Mouse (Mus musculus) left cerebral cortex, postnatal 4 days (tissue): ENCODE results near the gene Cfap69. TPM values are rescaled to one million over a fixed set of nuclear protein-coding genes. Genes with fewer than 3 reads are reported as not detected.
A peak's percentile ranks its signal among the peaks of the same experiment; 100 is the strongest.
"Not testable (repeated sequence)": the region's sequence is repeated elsewhere in the genome, so short reads cannot be mapped to it uniquely, and the experiment has no call there.

Experiments
- DNase-seq: peaks from one replicate; pipeline ENCODE4 v3.0.0-alpha.2; 2022
- intact Hi-C: fragments of 180-260 bp; cut with DNase I; formaldehyde crosslinking; loops from one replicate; pipeline ENCODE4 v1.15.1; 2025
- total RNA-seq, 2 experiments: library from RNA; stranded (reverse); gene quantifications; 2 replicates each; pipeline ENCODE4 v1.2.3; 2021

The Cfap69 gene
- 10 to 100 TPM; 13.8 to 20.1 TPM for total RNA-seq

DNA sequence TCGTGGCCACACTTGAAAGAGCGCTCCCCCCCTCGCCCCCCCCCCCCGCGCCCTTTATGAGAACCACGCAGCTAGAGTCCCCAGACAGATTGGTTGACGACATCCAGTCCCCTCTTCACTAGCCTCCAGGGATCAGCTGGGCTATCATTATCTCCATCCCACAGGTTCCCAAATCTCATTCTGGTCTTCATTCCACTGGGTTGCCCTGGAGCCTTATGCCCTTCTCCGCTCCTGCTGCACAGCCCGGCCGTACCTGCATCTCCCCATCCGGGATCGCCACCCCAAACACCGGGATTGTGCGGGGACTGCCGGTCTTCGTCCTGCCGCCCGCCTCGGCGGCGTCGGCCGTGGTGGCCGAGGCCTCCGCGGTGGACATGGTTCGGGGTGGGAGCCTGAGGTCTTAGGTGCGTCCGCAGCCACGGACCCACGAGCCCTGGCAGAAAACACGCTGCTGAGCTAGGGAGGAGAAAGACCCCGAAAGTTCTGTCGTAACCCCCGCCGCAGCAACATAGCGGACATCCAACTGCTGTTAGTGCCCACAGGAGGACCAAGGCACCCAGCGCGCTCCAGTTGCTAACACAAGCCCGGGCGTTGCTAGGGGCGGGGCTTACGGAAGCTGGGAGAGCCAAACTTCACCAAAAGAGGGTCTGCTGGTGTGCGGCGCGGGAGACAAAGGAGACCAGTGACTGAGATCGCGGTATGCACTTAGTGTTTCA, at the start of gene Cfap69:
TSS of gene Cfap69 (minus strand) at position 585 of the 716 bp plus-strand sequence.
- intact Hi-C loops = no loop called here
- peak; percentile 92 for DNase-seq

DNA sequence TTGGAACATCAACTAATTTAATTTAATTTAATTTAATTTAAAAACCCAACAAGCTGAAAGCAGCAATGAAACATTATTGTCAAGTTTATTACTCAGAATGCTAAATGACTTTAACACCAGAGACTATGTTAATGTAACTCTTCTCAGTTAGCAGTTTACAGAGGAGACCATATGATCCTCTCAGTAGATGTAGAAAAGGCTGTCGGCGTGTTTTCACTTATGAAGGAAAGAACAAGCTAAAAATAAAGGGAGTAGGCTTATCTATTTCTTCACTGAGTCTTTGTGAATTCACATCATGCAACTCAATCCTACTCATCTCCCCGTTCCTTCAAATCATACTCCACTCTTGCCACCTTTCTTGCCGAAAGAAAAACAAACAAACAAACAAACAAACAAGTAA, 47.0 kb upstream of the Cfap69 start:
- no peak for DNase-seq
- intact Hi-C loops = no loop called here

DNA sequence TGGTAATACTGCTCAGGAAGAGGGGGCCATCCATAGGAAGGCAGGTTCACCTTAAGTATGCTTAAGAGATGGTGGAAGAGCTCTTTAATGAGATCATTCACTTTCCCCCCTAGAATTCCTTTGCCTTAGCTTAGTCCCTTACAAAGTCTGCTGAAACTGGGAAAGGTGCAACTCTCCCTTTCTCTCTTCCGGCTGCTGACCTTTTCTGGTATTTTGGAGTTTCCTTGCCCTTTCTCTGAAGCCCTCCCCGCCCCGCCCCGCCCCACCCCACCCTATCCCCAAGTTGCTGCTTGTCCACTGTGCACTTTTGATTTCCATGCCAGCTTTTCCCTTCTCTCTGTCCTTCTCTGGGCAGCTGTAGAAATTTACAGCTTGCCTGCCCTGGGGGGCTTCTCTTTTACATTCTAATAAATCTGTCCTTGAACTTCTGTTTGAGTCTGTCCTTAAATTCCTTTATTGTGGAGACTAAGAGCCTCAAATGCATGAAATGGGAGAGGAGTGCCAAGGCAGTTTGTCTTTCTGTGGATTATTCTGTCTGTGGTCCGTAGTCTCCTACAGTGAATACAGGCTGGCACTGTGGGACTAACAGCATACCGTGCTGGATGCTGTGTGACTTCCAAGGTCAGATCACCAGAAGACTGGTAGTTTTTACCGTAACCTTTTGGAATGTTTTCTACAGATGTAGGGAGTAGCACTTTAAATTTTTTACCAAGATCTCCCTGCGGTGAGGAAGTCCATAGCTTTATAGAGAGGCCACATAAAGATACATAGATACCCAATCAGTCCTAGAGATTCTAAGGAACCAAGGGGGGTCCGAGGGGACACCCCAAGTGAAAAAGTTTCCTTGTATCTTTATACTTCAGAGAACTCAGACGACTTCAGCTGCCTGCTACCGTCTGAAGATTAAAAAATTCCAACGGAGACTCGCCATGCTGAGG, 43.6 kb upstream of the Cfap69 start:
- intact Hi-C loops = no loop called here
- DNase-seq = no peak

DNA sequence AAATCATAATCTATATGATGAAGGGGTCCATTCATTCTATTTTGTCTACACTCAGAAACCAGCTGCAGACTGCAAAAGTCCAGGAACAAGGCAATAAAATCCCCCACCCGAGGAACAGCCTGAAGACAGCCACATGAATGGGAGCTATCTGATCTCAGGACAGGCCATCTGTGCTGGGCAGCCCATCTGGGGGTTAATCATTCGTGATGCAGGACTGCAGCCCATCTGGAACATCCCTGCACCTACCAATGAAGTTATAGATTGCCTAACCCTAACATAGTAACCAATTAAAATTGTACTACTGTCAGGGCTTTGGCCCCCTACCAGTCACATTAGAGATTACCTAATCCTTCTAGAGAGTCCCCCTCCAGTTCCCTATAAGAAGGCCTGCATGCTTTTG, 41.0 kb upstream of the Cfap69 start:
- intact Hi-C loops = no loop called here

DNA sequence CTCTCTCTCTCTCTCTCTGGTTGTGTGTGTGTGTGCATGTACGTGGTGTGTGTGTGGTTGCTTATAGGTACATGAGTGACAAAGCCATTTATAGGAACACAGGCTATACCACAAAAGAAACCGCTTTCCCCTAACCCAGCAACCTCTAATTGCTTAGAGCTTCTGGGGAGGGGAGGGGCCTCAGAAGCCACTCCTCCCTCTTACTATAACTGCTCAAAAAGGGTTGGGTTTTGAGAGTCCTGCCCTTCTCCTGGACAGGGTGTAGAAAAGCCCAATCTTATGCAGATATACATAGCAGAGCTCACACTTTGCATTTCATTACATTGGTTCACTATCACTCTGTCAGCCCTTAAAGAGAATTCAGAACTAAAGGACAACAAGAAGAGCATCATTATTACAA, 36.3 kb upstream of the Cfap69 start:
- intact Hi-C loops = no loop called here
- no peak for DNase-seq

More for the DNA sequence above, 41.0 kb upstream of the Cfap69 start:
- no peak for DNase-seq

DNA sequence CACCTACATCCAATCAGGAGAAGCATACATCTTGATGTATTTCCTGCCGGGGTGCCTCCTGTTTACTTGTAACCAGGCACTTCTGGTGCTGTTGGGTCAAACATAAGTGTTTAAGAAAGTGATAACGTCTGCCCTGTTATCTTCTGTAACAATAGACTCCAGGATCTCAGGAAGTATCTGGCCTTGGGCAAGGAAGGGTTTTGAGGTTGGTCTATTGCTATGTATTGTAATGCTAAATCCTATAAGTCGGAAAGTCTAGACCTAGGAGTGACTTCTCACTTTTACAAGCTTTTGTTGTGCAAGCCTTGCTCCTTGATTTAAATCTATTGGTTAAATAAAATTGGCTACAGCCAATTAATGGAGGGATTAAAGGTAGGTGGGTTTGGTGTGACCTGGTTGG, 34.8 kb upstream of the Cfap69 start:
- no peak for DNase-seq
- intact Hi-C loops = no loop called here

DNA sequence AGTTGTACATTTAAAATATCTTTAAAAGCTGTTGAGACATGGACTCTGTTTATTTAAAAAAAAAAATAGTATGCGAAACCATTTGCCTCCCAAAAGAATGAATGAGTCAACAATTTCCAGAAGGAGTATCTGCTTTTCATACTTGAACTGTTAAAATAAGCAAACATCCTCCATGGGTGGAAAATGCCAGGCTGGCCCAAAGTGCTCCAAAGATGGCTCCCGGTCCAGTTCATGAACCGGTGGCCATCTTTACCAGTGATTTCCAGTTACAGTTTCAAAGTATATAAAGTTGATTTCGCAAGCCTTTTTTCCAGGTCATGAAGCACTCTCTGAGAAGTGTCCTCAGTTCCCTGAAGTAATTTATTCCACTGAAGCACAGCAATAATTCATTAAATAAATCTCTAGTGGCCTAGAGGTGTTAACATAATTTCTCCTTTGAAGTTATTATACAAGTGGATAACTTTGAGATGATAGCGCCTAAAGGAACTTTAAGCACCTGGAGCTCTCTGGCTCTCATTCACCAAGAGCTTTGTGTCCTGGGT, 31.4 kb upstream of the Cfap69 start:
- intact Hi-C loops = no loop called here
- no peak for DNase-seq

DNA sequence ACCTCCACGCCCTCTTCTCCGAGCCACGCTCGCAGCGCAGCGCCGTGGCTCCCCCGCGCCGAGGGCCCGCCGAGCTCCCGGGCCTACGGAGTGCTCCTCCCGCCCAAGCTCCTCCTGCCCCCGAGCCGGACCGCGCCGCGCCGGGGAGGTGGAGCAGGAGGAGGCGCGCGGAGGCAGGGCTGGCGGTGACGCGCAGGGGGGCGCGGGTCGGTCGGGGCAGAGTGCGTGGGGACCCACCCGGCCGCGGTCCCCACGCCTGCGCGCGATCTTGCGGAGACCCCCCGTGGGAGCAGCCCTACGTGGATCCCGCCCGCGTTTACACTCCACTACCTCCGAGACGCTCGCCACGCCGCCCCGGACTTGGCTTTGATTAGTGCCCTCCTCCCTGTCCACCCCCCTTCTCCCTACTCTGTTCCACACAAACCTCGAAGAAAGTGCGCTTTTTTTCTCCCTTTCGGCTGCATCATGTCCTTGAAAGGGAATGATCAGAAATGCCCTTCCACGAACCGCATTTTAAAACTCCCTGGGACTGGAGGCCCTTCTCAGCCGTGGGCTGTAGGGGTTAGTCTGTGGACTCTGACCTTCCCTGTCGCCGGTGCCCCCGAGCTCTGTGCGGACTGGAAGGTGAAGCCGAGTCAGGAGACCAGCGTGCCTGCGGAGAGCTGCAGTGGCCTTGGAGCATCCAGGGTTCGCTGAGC, 30.1 kb upstream of the Cfap69 start, which contains the start of gene Steap2:
TSS of gene Steap2 (minus strand) at position 623 of the 698 bp plus-strand sequence.
- intact Hi-C loops = no loop called here
- DNase-seq = peak; percentile 37

DNA sequence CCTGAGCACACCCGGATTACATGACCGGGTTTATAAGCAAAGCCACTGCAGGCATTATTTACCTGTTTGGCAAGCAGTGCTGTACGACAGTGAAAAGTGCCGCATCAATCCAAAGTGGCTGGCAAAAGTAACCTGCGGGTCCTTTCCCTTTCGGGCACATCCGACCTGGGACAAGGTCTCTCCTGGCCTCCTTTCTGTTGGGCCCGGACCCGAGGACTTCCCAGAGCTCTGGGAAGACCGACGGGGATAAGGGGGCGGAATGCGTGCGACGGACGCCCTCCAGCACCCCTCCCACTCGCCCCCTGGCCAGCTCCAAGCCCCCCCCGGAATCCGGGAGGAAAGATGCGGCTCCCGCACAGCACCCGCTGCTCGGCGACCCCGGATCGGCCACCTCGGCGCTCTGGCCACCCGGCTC, 29.5 kb upstream of the Cfap69 start:
- no peak for DNase-seq
- intact Hi-C loops = no loop called here

DNA sequence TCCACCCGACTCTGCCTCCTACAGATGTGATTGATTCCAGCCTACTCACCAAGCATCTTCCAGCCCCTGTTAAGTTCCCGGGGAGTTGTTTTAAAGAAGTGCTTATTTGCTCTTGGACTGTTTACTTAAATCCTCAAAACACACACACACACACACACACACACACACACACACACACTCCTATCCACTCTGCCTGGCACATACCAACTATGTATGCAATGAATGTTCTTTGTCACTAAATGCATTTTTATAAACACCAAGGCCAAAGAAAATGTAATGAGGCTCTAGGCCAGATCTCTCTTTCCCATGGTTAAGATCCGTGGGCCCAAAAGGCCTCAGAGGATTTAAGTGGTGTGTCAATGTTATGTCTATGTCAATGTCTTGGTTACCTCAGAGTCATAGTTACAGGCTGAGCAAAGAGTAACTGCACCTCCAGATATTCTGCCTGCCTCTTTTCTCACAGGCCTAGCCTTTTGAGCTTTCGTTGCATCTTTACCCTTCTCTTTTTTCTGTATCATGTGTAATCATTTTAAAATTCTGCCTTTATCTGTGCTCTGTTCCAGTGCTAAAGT, 28.2 kb upstream of the Cfap69 start:
- intact Hi-C loops = no loop called here
- no peak for DNase-seq

DNA sequence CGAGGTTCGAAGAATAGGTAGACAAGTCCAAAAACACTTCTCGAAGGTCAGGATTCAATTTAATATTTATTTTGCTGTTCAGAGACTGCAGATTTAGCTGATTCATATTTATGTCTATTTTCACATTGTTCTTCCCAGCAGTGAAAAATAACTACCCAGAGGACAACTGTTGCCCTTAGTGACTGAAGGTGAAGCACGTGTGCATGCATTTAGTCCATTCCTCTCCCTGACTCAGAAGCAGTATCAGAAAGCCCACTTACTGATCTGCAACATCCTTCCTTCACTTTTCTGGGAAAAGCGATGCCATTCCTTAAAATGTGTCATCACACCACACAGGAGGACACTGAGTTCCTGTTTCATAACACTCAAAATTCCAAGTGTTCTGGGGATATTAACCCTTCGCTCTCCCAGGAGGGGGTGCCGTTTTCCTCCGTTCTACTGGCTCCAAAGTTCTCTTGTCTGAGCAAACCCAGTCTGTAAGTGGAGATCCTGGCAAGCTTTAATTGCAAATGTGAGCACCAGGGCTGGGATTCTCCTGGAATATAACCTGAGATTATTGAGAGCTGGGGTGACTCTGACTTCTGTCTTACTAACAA, 25.0 kb upstream of the Cfap69 start:
- DNase-seq = no peak
- intact Hi-C loops = no loop called here

DNA sequence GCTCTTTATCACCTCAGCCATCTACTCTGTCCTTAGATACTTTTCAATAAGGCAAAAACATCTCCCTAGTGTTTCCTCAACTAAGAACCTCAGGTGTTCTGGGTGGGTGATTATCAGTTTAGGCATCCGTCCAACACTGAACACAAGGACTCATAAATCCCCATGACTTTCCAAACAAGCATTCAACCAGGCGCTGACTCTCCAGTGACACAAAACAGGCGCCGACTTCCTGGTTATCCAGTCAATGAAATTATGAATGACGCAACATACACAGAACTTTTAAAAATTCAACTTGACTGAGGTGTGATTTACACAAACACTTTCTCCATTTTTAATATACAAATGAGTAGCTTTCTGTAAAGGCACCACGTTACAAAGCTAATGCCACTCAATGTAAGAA, 24.2 kb upstream of the Cfap69 start:
- DNase-seq = no peak
- intact Hi-C loops = no loop called here

DNA sequence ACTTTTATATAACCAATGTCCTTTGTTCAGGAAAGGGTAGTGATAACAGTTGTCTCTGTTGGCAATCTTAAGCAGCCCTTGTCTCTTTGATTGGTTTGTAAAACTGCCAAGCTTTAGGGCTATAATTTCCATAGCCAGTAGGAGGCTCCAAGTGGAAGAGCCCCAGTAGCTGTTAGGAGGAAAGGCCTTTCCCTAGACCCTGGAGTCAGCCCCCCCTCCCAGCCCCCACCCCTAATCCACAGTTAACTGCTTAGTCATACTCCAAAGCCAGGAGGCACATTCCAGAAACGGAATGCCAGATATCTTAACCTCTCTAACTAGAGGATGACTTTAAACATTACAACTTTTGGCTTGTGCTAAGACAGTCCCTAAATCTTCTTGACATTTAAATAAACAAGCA, 22.9 kb upstream of the Cfap69 start:
- intact Hi-C loops = no loop called here
- DNase-seq = no peak

DNA sequence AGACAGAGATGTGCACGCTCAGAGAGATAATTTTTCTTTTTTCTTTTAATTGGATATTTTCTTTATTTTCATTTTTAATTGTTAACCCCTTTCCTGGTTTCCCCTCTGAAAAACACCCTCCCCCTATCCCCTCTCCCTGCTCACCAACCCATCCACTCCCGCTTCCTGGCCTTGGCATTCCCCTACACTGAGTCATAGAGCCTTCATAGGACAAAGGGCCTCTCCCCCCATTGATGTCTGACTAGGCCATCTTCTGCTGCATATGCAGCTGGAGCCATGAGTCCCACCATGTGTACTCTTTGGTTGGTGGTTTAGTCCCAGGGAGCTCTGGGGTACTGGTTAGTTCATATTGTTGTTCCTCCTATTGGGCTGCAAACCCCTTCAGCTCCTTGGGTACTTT, 20.9 kb upstream of the Cfap69 start:
- DNase-seq, intact Hi-C loops: not testable (repeated sequence)

DNA sequence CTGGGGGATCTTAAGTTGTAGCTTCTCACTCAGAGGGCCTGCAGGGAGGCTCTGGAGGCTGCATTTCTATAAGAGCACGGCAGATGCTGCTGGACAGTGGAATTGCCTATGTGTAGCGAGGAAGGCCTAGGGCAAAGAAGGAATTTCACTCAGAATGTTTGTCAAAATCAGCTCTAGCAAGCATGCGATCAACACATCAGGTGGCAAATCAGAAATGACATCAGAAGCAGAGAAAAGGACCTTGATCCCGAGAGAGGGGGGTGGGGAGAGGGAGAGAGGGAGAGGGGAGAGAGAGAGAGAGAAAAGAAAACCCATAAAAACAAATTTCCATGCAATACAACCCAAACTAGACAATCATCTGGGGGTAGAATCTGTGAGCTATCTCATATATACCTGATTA, 19.3 kb upstream of the Cfap69 start:
- no peak for DNase-seq
- intact Hi-C loops = no loop called here

DNA sequence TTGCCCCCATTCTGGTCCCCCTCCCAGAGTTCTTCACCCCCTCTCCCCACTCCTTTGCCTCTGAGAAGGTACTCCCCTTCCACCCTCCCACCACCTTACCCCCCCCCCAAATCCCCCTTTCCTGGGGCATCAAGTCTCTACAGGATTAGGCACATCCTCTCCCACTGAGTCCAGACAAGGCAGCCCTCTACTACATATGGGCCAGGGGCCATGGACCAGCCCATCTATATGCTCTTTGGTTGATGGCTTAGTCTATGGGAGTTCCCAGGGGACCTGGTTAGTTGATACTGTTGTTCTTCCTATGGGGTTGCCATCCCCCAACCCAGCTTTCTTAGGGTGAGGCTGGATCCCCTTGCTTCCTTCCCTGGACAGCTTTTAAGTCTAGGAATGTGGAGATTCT, 15.4 kb upstream of the Cfap69 start:
- intact Hi-C loops = no loop called here
- DNase-seq = no peak

DNA sequence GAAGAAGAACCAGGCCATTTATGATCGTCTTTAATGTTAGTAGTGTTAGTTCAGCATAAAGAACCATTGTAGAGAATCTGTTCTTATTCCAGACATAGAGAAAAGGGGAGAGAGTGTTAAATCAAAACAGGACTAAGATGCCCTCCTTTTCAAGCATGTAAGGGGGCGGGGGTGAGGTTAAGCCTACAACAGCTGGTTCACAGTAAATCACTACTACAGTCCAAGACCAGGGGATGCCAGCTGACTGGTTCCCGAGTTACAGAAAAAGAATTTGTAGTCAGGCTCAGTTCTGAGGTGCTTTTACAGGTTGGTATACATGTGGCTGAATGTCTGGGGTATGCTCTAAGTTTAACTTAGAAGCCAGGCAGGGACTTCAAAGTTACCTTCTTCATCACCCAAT, 12.0 kb upstream of the Cfap69 start:
- intact Hi-C loops = no loop called here
- no peak for DNase-seq

DNA sequence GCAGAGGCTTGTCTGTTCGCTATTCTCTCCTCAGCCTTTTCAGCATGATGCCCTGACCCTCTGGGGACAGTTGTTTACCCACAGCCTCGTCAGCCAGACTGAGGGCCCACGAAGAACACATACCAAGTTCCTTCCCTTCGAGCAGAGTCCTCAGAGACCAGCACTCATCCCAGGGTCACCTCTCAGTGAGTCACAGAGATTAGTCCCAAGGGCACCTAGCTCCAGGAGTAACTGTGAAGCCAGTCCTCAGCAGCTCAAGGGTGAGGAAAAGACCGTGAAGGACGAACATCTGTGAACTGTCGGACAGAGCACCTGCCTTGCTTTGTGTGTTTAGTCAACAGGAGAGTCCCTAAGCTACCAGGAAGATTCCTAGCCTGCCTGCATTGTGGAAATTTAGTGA, 4.9 kb upstream of the Cfap69 start:
- intact Hi-C loops = no loop called here
- DNase-seq = no peak

DNA sequence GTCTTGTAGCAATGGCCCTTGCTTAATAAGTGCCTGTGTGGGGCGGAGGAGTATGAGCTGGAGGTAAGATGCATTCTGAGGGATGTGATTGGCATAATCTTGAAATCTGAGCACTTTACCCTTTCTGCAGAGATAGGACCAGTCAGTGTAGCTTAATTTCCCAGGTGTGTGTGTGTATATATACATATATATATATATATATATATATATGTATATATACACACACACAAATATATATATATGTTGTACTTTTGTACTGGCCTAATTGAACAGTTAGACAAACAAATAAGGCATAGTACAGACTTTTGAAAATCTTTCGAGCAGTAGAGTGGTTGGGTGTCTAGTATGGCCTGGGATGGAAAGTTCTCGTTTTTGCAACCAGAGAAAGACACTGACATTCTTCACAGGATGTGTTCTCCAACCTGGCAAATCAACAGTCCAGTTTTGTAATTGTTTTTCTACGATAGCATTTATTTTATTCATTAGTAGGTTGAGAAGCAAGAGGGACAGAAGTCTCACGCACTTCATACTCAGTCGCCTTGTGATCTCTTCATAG, 410 bp upstream of the Cfap69 start:
- DNase-seq = no peak

DNA sequence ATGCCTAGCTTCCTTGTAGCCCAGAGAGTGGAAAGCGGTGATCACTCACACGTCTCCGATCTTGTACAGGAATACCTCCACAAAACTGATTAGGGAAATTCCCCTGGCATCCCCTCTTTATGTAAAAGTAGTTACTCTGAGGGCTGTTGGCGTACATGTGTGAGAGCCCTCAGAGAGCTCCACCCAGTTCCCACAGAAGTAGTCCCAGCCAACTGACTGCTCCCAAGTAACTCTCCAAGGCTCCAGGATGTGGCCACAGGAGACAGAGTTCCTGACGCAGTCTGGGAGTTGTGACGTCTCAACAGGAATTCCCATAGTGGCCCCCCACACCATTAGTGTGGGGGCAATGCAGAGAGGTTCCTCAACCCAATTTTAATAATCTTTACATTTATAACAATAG, 982 bp downstream of the Cfap69 start:
- intact Hi-C loops = no loop called here

More for the DNA sequence above, 410 bp upstream of the Cfap69 start:
- intact Hi-C loops = no loop called here

More for the DNA sequence above, 982 bp downstream of the Cfap69 start:
- DNase-seq = no peak
